Mouse (Mus musculus) thymus, adult 2 months (tissue): ENCODE data around the gene Ankrd44. TPM values are rescaled to one million over a fixed set of nuclear protein-coding genes. Genes with fewer than 3 reads are reported as not detected.

Experiments used
- DNase-seq: peaks from one replicate; pipeline ENCODE4 v3.0.0; 2021
- H3K27ac ChIP-seq: fragments of 200-500 bp; 2 replicates; pipeline ENCODE4 v1.5.1; 2012; ENCODE audit warnings: low read length, control low read depth; ENCODE audit not compliant: control insufficient read depth, insufficient read depth
- H3K27me3 ChIP-seq: fragments of 200-500 bp; 2 replicates; pipeline ENCODE4 v1.6.1; 2012; ENCODE audit warnings: mild to moderate bottlenecking, low read length, moderate library complexity, mixed read lengths; ENCODE audit not compliant: control insufficient read depth, insufficient read depth
- H3K36me3 ChIP-seq: fragments of 200-500 bp; 2 replicates; pipeline ENCODE4 v1.6.1; 2012; ENCODE audit warnings: mild to moderate bottlenecking, low read length, moderate library complexity; ENCODE audit not compliant: control insufficient read depth, insufficient read depth
- H3K4me1 ChIP-seq: fragments of 200-500 bp; replicated peaks from 2 replicates; pipeline ENCODE4 v1.6.1; 2012; ENCODE audit warnings: low read length; ENCODE audit not compliant: control insufficient read depth, insufficient read depth
- H3K4me3 ChIP-seq: fragments of 200-500 bp; 2 replicates; pipeline ENCODE4 v1.5.1; 2012; ENCODE audit warnings: mild to moderate bottlenecking, low read length, control low read depth, moderate library complexity; ENCODE audit not compliant: control insufficient read depth, insufficient read depth
- CTCF ChIP-seq: fragments of 200-500 bp; IDR thresholded peaks from 2 replicates; pipeline ENCODE4 v1.5.1; 2012; ENCODE audit warnings: mild to moderate bottlenecking, control low read depth, low read length, moderate library complexity, borderline replicate concordance; ENCODE audit not compliant: control insufficient read depth, poor library complexity, insufficient read depth; ENCODE audit errors: extremely low read depth
- POLR2A ChIP-seq: fragments of 200-500 bp; IDR thresholded peaks from 2 replicates; pipeline ENCODE4 v1.6.1; 2012; ENCODE audit warnings: mild to moderate bottlenecking, low read length, control low read depth, moderate library complexity; ENCODE audit not compliant: control insufficient read depth, poor library complexity, insufficient read depth; ENCODE audit errors: extremely low read depth
- WGBS: fragments of 180-500 bp; shearing (Covaris S2); methylation state at CpG from one replicate; pipeline ENCODE4 v1.1.7; 2018; 5-methylcytosine and 5-hydroxymethylcytosine counted together
- polyA plus RNA-seq: library from polyadenylated mRNA; depleted of rRNA; stranded (reverse); fragments of >200 nt; gene quantifications from 2 replicates; pipeline ENCODE4 v1.2.3, GENCODE M21; 2012

Gene Ankrd44
- polyA plus RNA-seq, 1 experiment, result 92.9 TPM

DNA sequence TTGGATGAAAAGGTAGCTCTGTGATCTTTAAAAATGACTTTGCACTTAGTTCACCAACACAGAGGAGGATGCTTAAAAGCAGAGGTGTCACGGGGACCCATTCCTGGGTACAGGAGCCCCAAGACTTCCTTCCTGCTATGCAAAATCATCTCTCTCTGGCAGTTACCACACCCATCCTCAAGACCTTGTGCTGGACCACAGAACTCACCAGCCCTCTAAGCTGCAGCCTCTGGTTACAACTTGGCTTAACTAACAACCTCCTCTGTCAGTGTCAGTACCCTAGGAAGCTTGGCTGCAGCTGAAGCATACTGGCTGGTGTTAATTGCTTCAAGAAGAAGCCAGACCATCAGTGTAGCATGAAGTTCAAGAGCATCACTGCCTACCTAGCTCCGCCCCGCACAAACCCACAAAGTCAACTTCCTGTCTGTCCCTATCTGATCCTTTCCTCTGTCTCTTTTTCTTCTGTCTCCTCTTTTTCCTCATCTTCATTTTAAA, 12.8 kb downstream of the Ankrd44 start:
- WGBS, result 4% methylated on average over 3 of the region's 3 CpGs
- H3K4me3 ChIP-seq, result no peak overlapping the region

GRCm38 (mm10) chr1:54913063-54913335, 13.2 kb downstream of the Ankrd44 start:
- peaks cover 48% of the 10 kb centered on the region for H3K4me1 ChIP-seq
- peak overlapping the region; percentile 89 for H3K27ac ChIP-seq
- H3K36me3 ChIP-seq, result no peaks in the 10 kb centered on the region; the same call in 1 of the 2 replicates
- H3K4me3 ChIP-seq, result no peak overlapping the region
- TF ChIP-seq POLR2A (no peak), CTCF (no peak)
- DNase-seq, result no peak
- no peaks in the 10 kb centered on the region for H3K27me3 ChIP-seq

More for the DNA sequence above, 12.8 kb downstream of the Ankrd44 start:
- Histone ChIP-seq H3K27ac (peak overlapping the region; percentile 88), H3K4me1 (peaks cover 48% of the 10 kb centered on the region), H3K36me3 (no peaks in the 10 kb centered on the region; the same call in 1 of the 2 replicates), H3K27me3 (no peaks in the 10 kb centered on the region)
- TF ChIP-seq POLR2A (no peak), CTCF (no peak)
- peak; percentile 79 for DNase-seq

GRCm38 (mm10) chr1:54912290-54913062, 13.7 kb downstream of the Ankrd44 start:
- DNase-seq, result no peak
- Histone ChIP-seq H3K4me1 (peaks cover 52% of the 10 kb centered on the region), H3K27ac (peak overlapping the region; percentile 89), H3K4me3 (no peak overlapping the region), H3K36me3 (no peaks in the 10 kb centered on the region), H3K27me3 (no peaks in the 10 kb centered on the region)
- TF ChIP-seq CTCF (no peak), POLR2A (no peak)
- WGBS, result 27% methylated on average over 7 of the region's 7 CpGs

- H3K27me3 ChIP-seq, result no peaks in the 10 kb centered on the region
- no peak for DNase-seq
- H3K4me3 ChIP-seq, result no peak overlapping the region
- H3K4me1 ChIP-seq, result peaks cover 56% of the 10 kb centered on the region
- no peak overlapping the region for H3K27ac ChIP-seq
- TF ChIP-seq CTCF (no peak), POLR2A (no peak)
- 59% methylated on average over 1 of the region's 1 CpGs for WGBS
- no peaks in the 10 kb centered on the region for H3K36me3 ChIP-seq
These were observed 15.0 kb downstream of the Ankrd44 start for GRCm38 (mm10) chr1:54911256-54911610.

GRCm38 (mm10) chr1:54910489-54911255, 15.5 kb downstream of the Ankrd44 start:
- 59% methylated on average over 5 of the region's 5 CpGs for WGBS
- Histone ChIP-seq H3K27me3 (no peaks in the 10 kb centered on the region), H3K4me1 (peaks cover 56% of the 10 kb centered on the region), H3K36me3 (no peaks in the 10 kb centered on the region), H3K4me3 (no peak overlapping the region), H3K27ac (peak overlapping the region; percentile 16; the same call in 1 of the 2 replicates)
- TF ChIP-seq CTCF, result no peak
- no peak for TF ChIP-seq POLR2A
- no peak for DNase-seq

- no peak for DNase-seq
- no peak overlapping the region for H3K27ac ChIP-seq
- no peak overlapping the region for H3K4me3 ChIP-seq
- no peaks in the 10 kb centered on the region for H3K27me3 ChIP-seq
- H3K36me3 ChIP-seq, result no peaks in the 10 kb centered on the region
- TF ChIP-seq CTCF (no peak), POLR2A (no peak)
- peaks cover 63% of the 10 kb centered on the region for H3K4me1 ChIP-seq
- 50% methylated on average over 3 of the region's 3 CpGs for WGBS
These were observed 17.4 kb downstream of the Ankrd44 start for GRCm38 (mm10) chr1:54908786-54909185.
